Mouse (Mus musculus): ENCODE results near the gene Pjvk. TPM values are rescaled to one million over a fixed set of nuclear protein-coding genes. Genes with fewer than 3 reads are reported as not detected.

Gene Pjvk
- not detected in 2 replicates for polyA plus RNA-seq (2012; rRNA removed; ENCODE audit: low replicate concordance)

GRCm38 (mm10) chr2:76647883-76648570, at the start of gene Pjvk, which contains the start of gene Prkra:
Pjvk (plus strand) TSS chr2:76648476.
Prkra (minus strand) TSS chr2:76648015.

DNA sequence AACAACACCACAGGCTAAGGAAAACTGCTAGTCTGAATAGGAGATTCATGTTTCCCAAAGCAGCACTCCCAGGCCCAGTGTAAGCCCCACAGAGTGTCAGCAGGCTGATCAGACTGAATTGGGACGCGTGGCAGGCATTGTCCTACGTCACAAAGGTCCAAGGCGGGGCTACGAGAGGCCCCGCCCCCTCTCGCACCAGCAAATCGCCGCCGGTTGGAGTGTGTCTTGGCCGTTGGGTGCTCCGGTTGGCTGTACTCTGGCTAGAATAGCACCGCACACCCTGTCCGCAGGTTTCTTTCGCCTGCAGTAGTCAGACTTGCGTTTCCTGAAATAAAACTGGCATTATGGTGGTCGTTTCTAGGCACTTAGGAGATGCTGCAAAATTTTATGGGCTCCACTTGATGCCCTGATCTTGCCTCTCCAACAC, 24.7 kb downstream of the Pjvk start, which contains the start of gene Fkbp7:
Fkbp7 (minus strand) TSS at position 151 of the 427 bp plus-strand sequence.

DNA sequence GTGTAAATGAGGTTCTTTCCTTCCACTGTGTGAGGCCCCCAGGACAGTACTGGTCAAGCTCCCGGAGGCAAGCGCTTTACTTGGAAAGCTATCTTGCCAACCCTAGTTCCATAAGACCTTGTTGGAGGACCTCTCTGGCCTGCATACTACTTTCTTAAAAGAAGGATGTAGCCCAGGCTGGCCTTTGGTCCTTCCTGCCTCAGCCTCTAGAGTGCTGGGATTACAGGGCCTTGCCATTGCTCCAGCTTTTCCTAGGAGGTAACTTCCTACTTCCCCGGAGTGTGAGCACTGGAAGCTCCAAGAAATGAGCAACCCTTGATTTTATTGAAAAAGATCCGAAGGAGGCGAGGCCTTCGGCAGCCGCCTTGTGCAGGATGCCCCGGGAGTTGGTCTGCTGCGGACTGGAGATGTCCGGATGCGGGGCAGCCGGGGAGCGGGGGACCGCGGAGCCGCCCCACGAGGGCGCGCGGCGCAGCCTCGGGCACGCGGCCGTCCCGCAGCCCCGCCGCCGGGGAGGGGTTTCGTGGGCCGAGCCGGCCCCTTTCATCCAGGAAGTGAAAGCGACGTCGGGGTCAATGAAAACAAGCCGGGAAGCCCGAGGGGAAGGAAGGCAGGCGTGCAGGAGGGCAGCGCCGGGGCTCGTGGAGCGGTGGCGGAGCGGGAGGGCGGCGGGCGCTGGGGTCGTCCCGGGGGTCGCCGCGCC, 26.6 kb downstream of the Pjvk start, which contains the start of gene Plekha3:
Plekha3 (plus strand) TSS at position 557 of the 703 bp plus-strand sequence.

Other genes starting within 250 kb of the Pjvk start
- gene Osbpl6, start 242.0 kb upstream of the Pjvk start, polyA plus RNA-seq (2012; rRNA removed; ENCODE audit: low replicate concordance) = 1.3 and 2.8 TPM in 2 replicates
- 24.7 and 26.2 TPM in 2 replicates for gene Prkra, start 461 bp upstream of the Pjvk start, polyA plus RNA-seq (2012; rRNA removed; ENCODE audit: low replicate concordance)
- gene Fkbp7, start 24.6 kb downstream of the Pjvk start, polyA plus RNA-seq (2012; rRNA removed; ENCODE audit: low replicate concordance) = 11.5 and 15.8 TPM in 2 replicates
- 20.6 and 21.7 TPM in 2 replicates for gene Plekha3, start 26.8 kb downstream of the Pjvk start, polyA plus RNA-seq (2012; rRNA removed; ENCODE audit: low replicate concordance)

Measured in subcutaneous adipose tissue, adult 2 months (tissue).